Mouse (Mus musculus): ENCODE results near the gene Crybg2. TPM values are rescaled to one million over a fixed set of nuclear protein-coding genes. Genes with fewer than 3 reads are reported as not detected.

The Crybg2 gene
- polyA plus RNA-seq (2012; rRNA removed) = 4.4 and 5.7 TPM in 2 replicates

- no peak for DNase-seq
- 93% methylated on average over 28 of the region's 28 CpGs for WGBS
- TF ChIP-seq CTCF (IDR thresholded peaks at IDR 0.05; ENCODE audit: borderline replicate concordance, control insufficient read depth, extremely low read depth, insufficient read depth, low read length, poor library complexity) (no peak), POLR2A (IDR thresholded peaks at IDR 0.05; ENCODE audit: control insufficient read depth, extremely low read depth, insufficient read depth, low read length, poor library complexity) (no peak)
- Histone ChIP-seq H3K4me1 (replicated peaks; ENCODE audit: control insufficient read depth, insufficient read depth, low read length) (peaks cover 41% of the 10 kb centered on the region), H3K4me3 (ENCODE audit: control insufficient read depth, insufficient read depth, low read length) (peak within 1 kb of the TSS; percentile 10), H3K27me3 (ENCODE audit: control insufficient read depth, insufficient read depth, low read length) (no peaks in the 10 kb centered on the region), H3K36me3 (ENCODE audit: control insufficient read depth, insufficient read depth, low read length) (no peaks in the 10 kb centered on the region), H3K27ac (ENCODE audit: control insufficient read depth, insufficient read depth, low read length) (peak within 1 kb of the TSS; percentile 62; the same call in 1 of the 2 replicates)
These were observed at the start of gene Crybg2 for GRCm38 (mm10) chr4:134060135-134060865. TSS of gene Crybg2 (plus strand) at chr4:134060815.

- no peak for DNase-seq
- Histone ChIP-seq H3K27ac (ENCODE audit: control insufficient read depth, insufficient read depth, low read length) (no peak overlapping the region), H3K4me3 (ENCODE audit: control insufficient read depth, insufficient read depth, low read length) (no peak overlapping the region), H3K36me3 (ENCODE audit: control insufficient read depth, insufficient read depth, low read length) (no peaks in the 10 kb centered on the region), H3K27me3 (ENCODE audit: control insufficient read depth, insufficient read depth, low read length) (peaks cover under 1% of the 10 kb centered on the region; the same call in 1 of the 2 replicates), H3K4me1 (replicated peaks; ENCODE audit: control insufficient read depth, insufficient read depth, low read length) (no peaks in the 10 kb centered on the region)
- TF ChIP-seq CTCF (IDR thresholded peaks at IDR 0.05; ENCODE audit: borderline replicate concordance, control insufficient read depth, extremely low read depth, insufficient read depth, low read length, poor library complexity) (no peak), POLR2A (IDR thresholded peaks at IDR 0.05; ENCODE audit: control insufficient read depth, extremely low read depth, insufficient read depth, low read length, poor library complexity) (no peak)
- 40% methylated on average over 15 of the region's 16 CpGs for WGBS
These were observed 48.9 kb upstream of the Crybg2 start for GRCm38 (mm10) chr4:134011450-134012414.

- peak; percentile 14 for DNase-seq
- Histone ChIP-seq H3K27ac (ENCODE audit: control insufficient read depth, insufficient read depth, low read length) (no peak overlapping the region), H3K4me1 (replicated peaks; ENCODE audit: control insufficient read depth, insufficient read depth, low read length) (no peaks in the 10 kb centered on the region), H3K27me3 (ENCODE audit: control insufficient read depth, insufficient read depth, low read length) (peaks cover 7% of the 10 kb centered on the region; the same call in 1 of the 2 replicates), H3K36me3 (ENCODE audit: control insufficient read depth, insufficient read depth, low read length) (no peaks in the 10 kb centered on the region), H3K4me3 (ENCODE audit: control insufficient read depth, insufficient read depth, low read length) (no peak overlapping the region)
- WGBS = 65% methylated on average over 12 of the region's 12 CpGs
- TF ChIP-seq POLR2A (IDR thresholded peaks at IDR 0.05; ENCODE audit: control insufficient read depth, extremely low read depth, insufficient read depth, low read length, poor library complexity) (no peak), CTCF (IDR thresholded peaks at IDR 0.05; ENCODE audit: borderline replicate concordance, control insufficient read depth, extremely low read depth, insufficient read depth, low read length, poor library complexity) (peak; percentile 46; the same call in 1 of the 2 replicates)
These were observed 47.6 kb upstream of the Crybg2 start for GRCm38 (mm10) chr4:134012858-134013528.

- H3K27me3 ChIP-seq (ENCODE audit: control insufficient read depth, insufficient read depth, low read length) = peaks cover 17% of the 10 kb centered on the region
These were observed 44.4 kb upstream of the Crybg2 start for GRCm38 (mm10) chr4:134016208-134016607.

GRCm38 (mm10) chr4:134016767-134017166 lies 43.8 kb upstream of the Crybg2 start:
- Histone ChIP-seq H3K27ac (ENCODE audit: control insufficient read depth, insufficient read depth, low read length) (no peak overlapping the region), H3K4me1 (replicated peaks; ENCODE audit: control insufficient read depth, insufficient read depth, low read length) (no peaks in the 10 kb centered on the region), H3K36me3 (ENCODE audit: control insufficient read depth, insufficient read depth, low read length) (no peaks in the 10 kb centered on the region), H3K4me3 (ENCODE audit: control insufficient read depth, insufficient read depth, low read length) (no peak overlapping the region), H3K27me3 (ENCODE audit: control insufficient read depth, insufficient read depth, low read length) (peaks cover 17% of the 10 kb centered on the region)
- TF ChIP-seq CTCF (IDR thresholded peaks at IDR 0.05; ENCODE audit: borderline replicate concordance, control insufficient read depth, extremely low read depth, insufficient read depth, low read length, poor library complexity) (no peak), POLR2A (IDR thresholded peaks at IDR 0.05; ENCODE audit: control insufficient read depth, extremely low read depth, insufficient read depth, low read length, poor library complexity) (no peak)
- no peak for DNase-seq
- 6% methylated on average over 8 of the region's 8 CpGs for WGBS

More at GRCm38 (mm10) chr4:134016208-134016607, 44.4 kb upstream of the Crybg2 start:
- H3K4me1 ChIP-seq (replicated peaks; ENCODE audit: control insufficient read depth, insufficient read depth, low read length) = no peaks in the 10 kb centered on the region
- TF ChIP-seq POLR2A (IDR thresholded peaks at IDR 0.05; ENCODE audit: control insufficient read depth, extremely low read depth, insufficient read depth, low read length, poor library complexity) (no peak), CTCF (IDR thresholded peaks at IDR 0.05; ENCODE audit: borderline replicate concordance, control insufficient read depth, extremely low read depth, insufficient read depth, low read length, poor library complexity) (no peak)
- 24% methylated on average over 7 of the region's 7 CpGs for WGBS
- H3K27ac ChIP-seq (ENCODE audit: control insufficient read depth, insufficient read depth, low read length) = no peak overlapping the region
- DNase-seq = no peak
- H3K4me3 ChIP-seq (ENCODE audit: control insufficient read depth, insufficient read depth, low read length) = no peak overlapping the region
- H3K36me3 ChIP-seq (ENCODE audit: control insufficient read depth, insufficient read depth, low read length) = no peaks in the 10 kb centered on the region
